18 mouse cellular contexts compared by ENCODE assay signal in the genomic region with DNA sequence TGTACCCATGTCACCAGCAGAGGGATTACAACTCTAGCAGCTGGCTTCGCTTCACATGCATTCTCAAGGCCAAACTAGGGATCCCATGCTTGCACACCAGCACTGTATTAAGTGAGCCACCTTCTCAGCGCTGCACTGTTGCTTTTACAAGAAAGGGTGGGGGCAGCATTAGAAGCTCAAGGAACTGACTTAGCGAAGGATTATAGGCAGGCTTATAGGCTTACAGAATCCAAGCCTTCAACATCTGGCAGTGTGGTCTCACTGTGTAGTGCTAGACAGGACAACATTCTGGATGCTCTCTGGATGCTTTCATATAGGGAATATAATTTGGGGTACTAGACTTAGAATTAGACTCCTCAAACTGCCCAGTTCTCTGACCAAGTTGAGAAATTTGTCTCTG. TPM values are rescaled to one million over a fixed set of nuclear protein-coding genes. Genes with fewer than 3 reads are reported as not detected.
A peak's percentile ranks its signal among the peaks of the same experiment; 100 is the strongest.
DNase-seq lines count a peak whose midpoint lies in the region; ATAC-seq lines count a peak whose summit lies in the region.
"Had no signal": no experiment of that assay in that cellular context is flagged by ENCODE, and none has a peak within 500 bp of the region (broad histone marks: within the 10 kb centered on the region; RNA-seq: fewer than 3 reads in every experiment).

No protein-coding gene starts in this region.

- no peak overlapping the region for H3K9ac ChIP-seq in heart, embryonic 16.5 days (ENCODE audit: low read length)
- H3K9ac ChIP-seq in lung, embryonic 16.5 days (ENCODE audit: low read length): 0 out of 2 replicates have a peak overlapping the region, but pooled peaks have one; percentile 18
- H3K9ac ChIP-seq in liver, embryonic 15.5 days: no peak overlapping the region
- H3K9ac ChIP-seq in stomach, embryonic 16.5 days (ENCODE audit: low read length): no peak overlapping the region
- H3K9ac ChIP-seq: forebrain, embryonic 15.5 days; midbrain, embryonic 12.5 days had no signal

- H3K27me3 ChIP-seq in heart, embryonic 16.5 days (ENCODE audit: control insufficient read depth, insufficient read depth, low read length): no peaks in the 10 kb centered on the region
- no peaks in the 10 kb centered on the region for H3K27me3 ChIP-seq in lung, embryonic 16.5 days (ENCODE audit: control insufficient read depth, insufficient read depth, low read depth, low read length)
- H3K27me3 ChIP-seq in liver, embryonic 15.5 days: no peaks in the 10 kb centered on the region
- no peaks in the 10 kb centered on the region for H3K27me3 ChIP-seq in stomach, embryonic 16.5 days (ENCODE audit: control insufficient read depth, insufficient read depth, low read length)
- H3K27me3 ChIP-seq: forebrain, embryonic 15.5 days; midbrain, embryonic 12.5 days had no signal

- H3K4me3 ChIP-seq in heart, embryonic 16.5 days (ENCODE audit: low read length): no peak overlapping the region
- no peak overlapping the region for H3K4me3 ChIP-seq in lung, embryonic 16.5 days (ENCODE audit: low read length)
- no peak overlapping the region for H3K4me3 ChIP-seq in liver, embryonic 15.5 days (replicated peaks)
- no peak overlapping the region for H3K4me3 ChIP-seq in stomach, embryonic 16.5 days (replicated peaks; ENCODE audit: low read length)
- H3K4me3 ChIP-seq: forebrain, embryonic 15.5 days; hindbrain, embryonic 10.5 days; midbrain, embryonic 12.5 days; myocyte had no signal

- 87% methylated on average over 3 of the region's 3 CpGs for WGBS in heart, embryonic 16.5 days
- 83% methylated on average over 3 of the region's 3 CpGs for WGBS in lung, embryonic 16.5 days
- 81% methylated on average over 3 of the region's 3 CpGs for WGBS in liver, embryonic 15.5 days (ENCODE audit: insufficient replicate concordance)
- WGBS in stomach, embryonic 16.5 days: 66% methylated on average over 3 of the region's 3 CpGs

- no peaks in the 10 kb centered on the region for H3K9me3 ChIP-seq in heart, embryonic 16.5 days (replicated peaks; ENCODE audit: control insufficient read depth, low read length)
- H3K9me3 ChIP-seq in lung, embryonic 16.5 days (ENCODE audit: control insufficient read depth, low read length): no peaks in the 10 kb centered on the region
- no peaks in the 10 kb centered on the region for H3K9me3 ChIP-seq in liver, embryonic 15.5 days (replicated peaks)
- H3K9me3 ChIP-seq in stomach, embryonic 16.5 days (replicated peaks; ENCODE audit: control insufficient read depth, low read length): no peaks in the 10 kb centered on the region
- H3K9me3 ChIP-seq: forebrain, embryonic 15.5 days; hindbrain, embryonic 10.5 days; midbrain, embryonic 12.5 days had no signal

- H3K4me1 ChIP-seq in heart, embryonic 16.5 days (ENCODE audit: control insufficient read depth, insufficient read depth, low read length): peaks cover 20% of the 10 kb centered on the region
- peaks cover 17% of the 10 kb centered on the region for H3K4me1 ChIP-seq in lung, embryonic 16.5 days (replicated peaks; ENCODE audit: control insufficient read depth, insufficient read depth, low read length)
- peaks cover 18% of the 10 kb centered on the region for H3K4me1 ChIP-seq in liver, embryonic 15.5 days (replicated peaks)
- peaks cover 11% of the 10 kb centered on the region for H3K4me1 ChIP-seq in stomach, embryonic 16.5 days (ENCODE audit: control insufficient read depth, insufficient read depth, low read length)
- H3K4me1 ChIP-seq: forebrain, embryonic 15.5 days; hindbrain, embryonic 10.5 days; midbrain, embryonic 12.5 days had no signal

- H3K36me3 ChIP-seq in heart, embryonic 16.5 days (ENCODE audit: control insufficient read depth, insufficient read depth): peaks cover 21% of the 10 kb centered on the region
- peaks cover 27% of the 10 kb centered on the region for H3K36me3 ChIP-seq in lung, embryonic 16.5 days (ENCODE audit: control insufficient read depth, insufficient read depth, low read length)
- peaks cover 67% of the 10 kb centered on the region for H3K36me3 ChIP-seq in liver, embryonic 15.5 days (replicated peaks)
- H3K36me3 ChIP-seq in stomach, embryonic 16.5 days (ENCODE audit: control insufficient read depth, insufficient read depth, low read length): peaks cover 12% of the 10 kb centered on the region; the same call in 1 of the 2 replicates

- no peak overlapping the region for H3K4me2 ChIP-seq in heart, embryonic 16.5 days (ENCODE audit: low read depth, low read length)
- no peak overlapping the region for H3K4me2 ChIP-seq in lung, embryonic 16.5 days (ENCODE audit: low read depth, low read length)
- no peak overlapping the region for H3K4me2 ChIP-seq in liver, embryonic 15.5 days
- no peak overlapping the region for H3K4me2 ChIP-seq in stomach, embryonic 16.5 days (ENCODE audit: low read depth, low read length)
- H3K4me2 ChIP-seq: forebrain, embryonic 15.5 days; midbrain, embryonic 12.5 days had no signal

- intact Hi-C loops in heart, postnatal 10 days (cut with DNase I): no loop called here

- no peak for DNase-seq in heart, postnatal 10 days
- DNase-seq in lung, postnatal 36 days: no peak
- no peak for DNase-seq in thymus, postnatal 4 days
- DNase-seq: cerebellum, postnatal 36 days; kidney, adult 9 months; lung, postnatal 14 days; right cerebral cortex, postnatal 25 days; thymus, postnatal 25 days had no signal

- peak overlapping the region; percentile 73 for H3K27ac ChIP-seq in heart, embryonic 16.5 days (ENCODE audit: low read length)
- H3K27ac ChIP-seq in lung, embryonic 16.5 days (ENCODE audit: low read length): peak overlapping the region; percentile 94
- 0 out of 2 replicates have a peak overlapping the region, but pooled peaks have one; percentile 1 for H3K27ac ChIP-seq in liver, embryonic 15.5 days (replicated peaks)
- H3K27ac ChIP-seq in stomach, embryonic 16.5 days (ENCODE audit: low read length): peak overlapping the region; percentile 69
- H3K27ac ChIP-seq: forebrain, embryonic 15.5 days; hindbrain, embryonic 10.5 days; midbrain, embryonic 12.5 days had no signal

- ATAC-seq in heart, embryonic 16.5 days (replicated peaks; ENCODE audit: extremely low read depth, insufficient read depth, low FRiP score): peak; percentile 42
- ATAC-seq in lung, embryonic 16.5 days (ENCODE audit: low read depth): no peak
- ATAC-seq in liver, embryonic 15.5 days (ENCODE audit: insufficient read depth): no peak
- no peak for ATAC-seq in stomach, embryonic 16.5 days (ENCODE audit: insufficient read depth, low FRiP score)
- ATAC-seq in cerebellum, adult (ENCODE audit: insufficient number of reproducible peaks, low FRiP score, low TSS enrichment): no peak
- ATAC-seq: CD4-positive, CD25-positive, alpha-beta regulatory T cell, adult 4 months; forebrain, embryonic 15.5 days had no signal

RNA-seq across cellular contexts. Expression of gene Neu3, which starts 10.0 kb away (rescaled TPM):
- 4.7 and 5.2 TPM in 2 replicates for polyA plus RNA-seq in heart, embryonic 16.5 days (2015; fragmentation: Nextera tagmentation; extraction: Ambion mirVana)
- total RNA-seq in heart, postnatal 10 days (2021): 1 to 10 TPM; 4.0 to 4.3 TPM
- 6.8 and 9.0 TPM in 2 replicates for polyA plus RNA-seq in lung, embryonic 16.5 days (2015; fragmentation: Nextera tagmentation; extraction: Ambion mirVana)
- 4.9 and 5.4 TPM in 2 replicates for polyA plus RNA-seq in liver, embryonic 15.5 days (2015; fragmentation: Nextera tagmentation; extraction: Ambion mirVana)
- 6.8 and 7.5 TPM in 2 replicates for polyA plus RNA-seq in stomach, embryonic 16.5 days (2015; fragmentation: Nextera tagmentation; extraction: Ambion mirVana)

RNA-seq across cellular contexts. Expression of gene Xrra1, which starts 20.7 kb away (rescaled TPM):
- 0.12 and 0.46 TPM in 2 replicates for polyA plus RNA-seq in heart, embryonic 16.5 days (2015; fragmentation: Nextera tagmentation; extraction: Ambion mirVana)
- total RNA-seq in heart, postnatal 10 days (2021): under 1 TPM in 1 of 2 experiments, not detected in 1; 0.10 TPM
- 0.28 and 0.54 TPM in 2 replicates for polyA plus RNA-seq in lung, embryonic 16.5 days (2015; fragmentation: Nextera tagmentation; extraction: Ambion mirVana)
- not detected in 2 replicates for polyA plus RNA-seq in liver, embryonic 15.5 days (2015; fragmentation: Nextera tagmentation; extraction: Ambion mirVana)
- polyA plus RNA-seq in stomach, embryonic 16.5 days (2015; fragmentation: Nextera tagmentation; extraction: Ambion mirVana): 0.22 and 0.31 TPM in 2 replicates

RNA-seq across cellular contexts. Expression of gene Spcs2, which starts 25.0 kb away (rescaled TPM):
- polyA plus RNA-seq in heart, embryonic 16.5 days (2015; fragmentation: Nextera tagmentation; extraction: Ambion mirVana): 180 and 224 TPM in 2 replicates
- 10 to 100 TPM; 49.7 to 66.5 TPM for total RNA-seq in heart, postnatal 10 days (2021)
- 397 and 399 TPM in 2 replicates for polyA plus RNA-seq in lung, embryonic 16.5 days (2015; fragmentation: Nextera tagmentation; extraction: Ambion mirVana)
- 169 and 193 TPM in 2 replicates for polyA plus RNA-seq in liver, embryonic 15.5 days (2015; fragmentation: Nextera tagmentation; extraction: Ambion mirVana)
- 370 and 373 TPM in 2 replicates for polyA plus RNA-seq in stomach, embryonic 16.5 days (2015; fragmentation: Nextera tagmentation; extraction: Ambion mirVana)

Comparison
In these comparisons a context has a peak if more than half of its experiments do, and no peak if none do; other contexts are left out.
1. H3K27ac ChIP-seq: peak in every context shown above with its lines; median percentile 94 in lung, embryonic 16.5 days; 73 in heart, embryonic 16.5 days; 69 in stomach, embryonic 16.5 days; 1 in liver, embryonic 15.5 days.